Mouse (Mus musculus): Measurements from ENCODE around the gene Phlpp2. TPM values are rescaled to one million over a fixed set of nuclear protein-coding genes. Genes with fewer than 3 reads are reported as not detected.

Gene Phlpp2
- polyA plus RNA-seq, 1 experiment: 2.9 TPM

- Histone ChIP-seq H3K36me3 (ENCODE audit: control insufficient read depth, insufficient read depth, low read length) (peaks cover 6% of the 10 kb centered on the region), H3K4me3 (ENCODE audit: control insufficient read depth, low read depth, low read length) (no peak overlapping the region), H3K27me3 (ENCODE audit: control insufficient read depth, insufficient read depth, low read length) (no peaks in the 10 kb centered on the region), H3K4me1 (ENCODE audit: control insufficient read depth, insufficient read depth, low read length) (no peaks in the 10 kb centered on the region), H3K27ac (ENCODE audit: control insufficient read depth, insufficient read depth, low read depth, low read length) (no peak overlapping the region)
- TF ChIP-seq POLR2A (IDR thresholded peaks at IDR 0.05; ENCODE audit: control insufficient read depth, low read depth, low read length): no peak
- TF ChIP-seq CTCF (IDR thresholded peaks at IDR 0.05; ENCODE audit: control insufficient read depth, insufficient read depth, insufficient replicate concordance, low read depth, low read length): no peak
Observed at GRCm38 (mm10) chr8:109854522-109854921, 13.8 kb upstream of the Phlpp2 start.

GRCm38 (mm10) chr8:109855451-109855850 lies 12.9 kb upstream of the Phlpp2 start:
- no peak for TF ChIP-seq POLR2A (IDR thresholded peaks at IDR 0.05; ENCODE audit: control insufficient read depth, low read depth, low read length)
- no peak for TF ChIP-seq CTCF (IDR thresholded peaks at IDR 0.05; ENCODE audit: control insufficient read depth, insufficient read depth, insufficient replicate concordance, low read depth, low read length)
- Histone ChIP-seq H3K27me3 (ENCODE audit: control insufficient read depth, insufficient read depth, low read length) (no peaks in the 10 kb centered on the region), H3K27ac (ENCODE audit: control insufficient read depth, insufficient read depth, low read depth, low read length) (no peak overlapping the region), H3K36me3 (ENCODE audit: control insufficient read depth, insufficient read depth, low read length) (peaks cover 6% of the 10 kb centered on the region), H3K4me3 (ENCODE audit: control insufficient read depth, low read depth, low read length) (no peak overlapping the region), H3K4me1 (ENCODE audit: control insufficient read depth, insufficient read depth, low read length) (no peaks in the 10 kb centered on the region)

- no peaks in the 10 kb centered on the region for H3K27me3 ChIP-seq (ENCODE audit: control insufficient read depth, insufficient read depth, low read length)
- peaks cover 2% of the 10 kb centered on the region; the same call in 1 of the 2 replicates for H3K4me1 ChIP-seq (ENCODE audit: control insufficient read depth, insufficient read depth, low read length)
- H3K27ac ChIP-seq (ENCODE audit: control insufficient read depth, insufficient read depth, low read depth, low read length): no peak overlapping the region
- no peak overlapping the region for H3K4me3 ChIP-seq (ENCODE audit: control insufficient read depth, low read depth, low read length)
- H3K36me3 ChIP-seq (ENCODE audit: control insufficient read depth, insufficient read depth, low read length): 0 out of 2 replicates have a peak, but pooled peaks cover 1% of the 10 kb centered on the region
- no peak for TF ChIP-seq CTCF (IDR thresholded peaks at IDR 0.05; ENCODE audit: control insufficient read depth, insufficient read depth, insufficient replicate concordance, low read depth, low read length)
- no peak for TF ChIP-seq POLR2A (IDR thresholded peaks at IDR 0.05; ENCODE audit: control insufficient read depth, low read depth, low read length)
Observed at GRCm38 (mm10) chr8:109863398-109863797, 4.9 kb upstream of the Phlpp2 start.

GRCm38 (mm10) chr8:109864798-109865197 lies 3.5 kb upstream of the Phlpp2 start:
- Histone ChIP-seq H3K4me1 (ENCODE audit: control insufficient read depth, insufficient read depth, low read length) (peaks cover 6% of the 10 kb centered on the region), H3K27ac (ENCODE audit: control insufficient read depth, insufficient read depth, low read depth, low read length) (no peak overlapping the region)
- TF ChIP-seq POLR2A (IDR thresholded peaks at IDR 0.05; ENCODE audit: control insufficient read depth, low read depth, low read length) (no peak), CTCF (IDR thresholded peaks at IDR 0.05; ENCODE audit: control insufficient read depth, insufficient read depth, insufficient replicate concordance, low read depth, low read length) (no peak)

GRCm38 (mm10) chr8:109865536-109865935 lies 2.8 kb upstream of the Phlpp2 start:
- Histone ChIP-seq H3K36me3 (ENCODE audit: control insufficient read depth, insufficient read depth, low read length) (0 out of 2 replicates have a peak, but pooled peaks cover 1% of the 10 kb centered on the region), H3K27me3 (ENCODE audit: control insufficient read depth, insufficient read depth, low read length) (no peaks in the 10 kb centered on the region), H3K4me3 (ENCODE audit: control insufficient read depth, low read depth, low read length) (no peak overlapping the region), H3K4me1 (ENCODE audit: control insufficient read depth, insufficient read depth, low read length) (peaks cover 6% of the 10 kb centered on the region), H3K27ac (ENCODE audit: control insufficient read depth, insufficient read depth, low read depth, low read length) (no peak overlapping the region)
- TF ChIP-seq POLR2A (IDR thresholded peaks at IDR 0.05; ENCODE audit: control insufficient read depth, low read depth, low read length): no peak
- no peak for TF ChIP-seq CTCF (IDR thresholded peaks at IDR 0.05; ENCODE audit: control insufficient read depth, insufficient read depth, insufficient replicate concordance, low read depth, low read length)

More at GRCm38 (mm10) chr8:109864798-109865197, 3.5 kb upstream of the Phlpp2 start:
- H3K36me3 ChIP-seq (ENCODE audit: control insufficient read depth, insufficient read depth, low read length): 0 out of 2 replicates have a peak, but pooled peaks cover 1% of the 10 kb centered on the region
- H3K4me3 ChIP-seq (ENCODE audit: control insufficient read depth, low read depth, low read length): no peak overlapping the region
- H3K27me3 ChIP-seq (ENCODE audit: control insufficient read depth, insufficient read depth, low read length): no peaks in the 10 kb centered on the region

- peaks cover 6% of the 10 kb centered on the region for H3K4me1 ChIP-seq (ENCODE audit: control insufficient read depth, insufficient read depth, low read length)
- no peaks in the 10 kb centered on the region for H3K27me3 ChIP-seq (ENCODE audit: control insufficient read depth, insufficient read depth, low read length)
- no peak for TF ChIP-seq CTCF (IDR thresholded peaks at IDR 0.05; ENCODE audit: control insufficient read depth, insufficient read depth, insufficient replicate concordance, low read depth, low read length)
- no peak for TF ChIP-seq POLR2A (IDR thresholded peaks at IDR 0.05; ENCODE audit: control insufficient read depth, low read depth, low read length)
- H3K4me3 ChIP-seq (ENCODE audit: control insufficient read depth, low read depth, low read length): no peak overlapping the region
- no peak overlapping the region for H3K27ac ChIP-seq (ENCODE audit: control insufficient read depth, insufficient read depth, low read depth, low read length)
- 0 out of 2 replicates have a peak, but pooled peaks cover 1% of the 10 kb centered on the region for H3K36me3 ChIP-seq (ENCODE audit: control insufficient read depth, insufficient read depth, low read length)
Observed at GRCm38 (mm10) chr8:109866690-109867089, 1.7 kb upstream of the Phlpp2 start.

- TF ChIP-seq CTCF (IDR thresholded peaks at IDR 0.05; ENCODE audit: control insufficient read depth, insufficient read depth, insufficient replicate concordance, low read depth, low read length) (no peak), POLR2A (IDR thresholded peaks at IDR 0.05; ENCODE audit: control insufficient read depth, low read depth, low read length) (0 out of 2 replicates have a peak, but pooled peaks have one; percentile 4)
- H3K36me3 ChIP-seq (ENCODE audit: control insufficient read depth, insufficient read depth, low read length): no peaks in the 10 kb centered on the region
- H3K4me1 ChIP-seq (ENCODE audit: control insufficient read depth, insufficient read depth, low read length): peaks cover 6% of the 10 kb centered on the region
- peak overlapping the region; percentile 52 for H3K27ac ChIP-seq (ENCODE audit: control insufficient read depth, insufficient read depth, low read depth, low read length)
- no peaks in the 10 kb centered on the region for H3K27me3 ChIP-seq (ENCODE audit: control insufficient read depth, insufficient read depth, low read length)
- peak overlapping the region; percentile 89 for H3K4me3 ChIP-seq (ENCODE audit: control insufficient read depth, low read depth, low read length)
Observed at GRCm38 (mm10) chr8:109868680-109869361, 479 bp downstream of the Phlpp2 start.
